Mouse (Mus musculus) CH12.LX (cell line): ENCODE results near the gene St8sia4.

Source experiments
- CHD2 ChIP-seq: IDR thresholded peaks from 2 replicates; pipeline ENCODE4 v1.6.1; 2011; ENCODE audit warnings: low read length, improper control_type of control experiment
- ZMIZ1 ChIP-seq: IDR thresholded peaks from 2 replicates; pipeline ENCODE4 v1.6.1; 2012; ENCODE audit warnings: low read depth, mild to moderate bottlenecking, inconsistent platforms, low read length, improper control_type of control experiment

GRCm38 (mm10) chr1:95668253-95668805 lies 958 bp upstream of the St8sia4 start:
- TF ChIP-seq CHD2 (no peak), ZMIZ1 (no peak)
